Mouse (Mus musculus): ENCODE results near the gene Dlgap3. TPM values are rescaled to one million over a fixed set of nuclear protein-coding genes. Genes with fewer than 3 reads are reported as not detected.

Dlgap3 gene
- polyA plus RNA-seq, 1 experiment = 1.0 TPM

DNA sequence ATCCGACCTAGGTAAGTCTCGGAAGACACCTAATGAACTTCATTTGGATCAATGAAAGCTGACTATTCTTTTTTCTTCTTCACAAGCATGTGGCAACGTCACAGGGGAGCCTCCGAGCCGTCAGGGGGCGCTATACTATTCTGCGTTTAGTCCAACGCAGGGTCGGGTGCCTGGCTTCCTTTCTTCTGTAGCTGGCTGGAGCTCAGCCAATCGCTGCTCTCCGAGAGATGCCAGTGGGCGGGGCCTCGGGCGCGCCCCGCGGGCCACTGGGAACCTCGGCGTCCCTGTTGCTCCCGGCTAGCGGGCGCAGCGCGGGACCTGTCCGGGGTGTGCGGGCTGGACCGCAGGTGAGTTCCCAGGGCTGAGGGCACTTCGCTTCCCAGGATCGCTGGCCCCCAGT lies 74.5 kb downstream of the Dlgap3 start, which contains the start of gene Smim12:
Smim12 (plus strand) TSS at position 233 of the 400 bp plus-strand sequence.
- peak; percentile 95 for TF ChIP-seq CTCF (IDR thresholded peaks at IDR 0.05; ENCODE audit: control insufficient read depth, insufficient read depth, low read length)
- peak; percentile 66; the same call in 1 of the 2 replicates for TF ChIP-seq POLR2A (IDR thresholded peaks at IDR 0.05; ENCODE audit: borderline replicate concordance, control insufficient read depth, low read depth, low read length)
- Histone ChIP-seq H3K4me1 (ENCODE audit: control insufficient read depth, insufficient read depth, low read length) (no peaks in the 10 kb centered on the region; the same call in 1 of the 2 replicates), H3K27ac (ENCODE audit: control insufficient read depth, insufficient read depth, low read depth, low read length, poor library complexity) (peak within 1 kb of the TSS; percentile 65), H3K4me3 (replicated peaks; ENCODE audit: control insufficient read depth, low read depth, low read length) (peak within 1 kb of the TSS; percentile 99)
- WGBS = under 1% methylated on average over 29 of the region's 29 CpGs

DNA sequence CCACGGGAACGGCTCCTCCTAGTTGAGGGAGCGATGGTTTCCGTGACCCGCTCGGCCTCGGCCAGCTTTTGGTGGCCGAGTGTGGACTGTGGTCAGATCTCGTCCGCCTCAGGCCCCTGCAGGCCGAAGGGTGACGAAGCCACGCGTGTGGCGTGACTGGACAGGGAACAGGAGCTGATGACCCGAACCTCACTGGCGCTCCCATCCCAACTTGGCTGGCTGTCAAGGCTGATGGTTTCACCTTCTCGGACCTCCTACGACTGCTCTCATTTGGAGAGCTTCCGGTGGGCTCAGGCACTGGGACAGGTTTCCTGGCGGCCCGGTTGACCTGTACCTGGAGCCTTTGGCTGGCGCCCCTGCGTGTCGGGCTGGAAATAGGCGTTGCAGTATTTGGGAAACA lies 74.9 kb downstream of the Dlgap3 start:
- peak overlapping the region; percentile 65 for H3K27ac ChIP-seq (ENCODE audit: control insufficient read depth, insufficient read depth, low read depth, low read length, poor library complexity)
- whole genome bisulfite sequencing = under 1% methylated on average over 26 of the region's 26 CpGs
- no peak for TF ChIP-seq CTCF (IDR thresholded peaks at IDR 0.05; ENCODE audit: control insufficient read depth, insufficient read depth, low read length)
- TF ChIP-seq POLR2A (IDR thresholded peaks at IDR 0.05; ENCODE audit: borderline replicate concordance, control insufficient read depth, low read depth, low read length) = no peak
- H3K4me3 ChIP-seq (replicated peaks; ENCODE audit: control insufficient read depth, low read depth, low read length) = peak overlapping the region; percentile 99
- no peaks in the 10 kb centered on the region; the same call in 1 of the 2 replicates for H3K4me1 ChIP-seq (ENCODE audit: control insufficient read depth, insufficient read depth, low read length)

- 2% methylated on average over 5 of the region's 5 CpGs for WGBS
- no peak overlapping the region for H3K4me3 ChIP-seq (replicated peaks; ENCODE audit: control insufficient read depth, low read depth, low read length)
Measured at GRCm38 (mm10) chr4:127249701-127250349, 80.8 kb downstream of the Dlgap3 start.

GRCm38 (mm10) chr4:127251963-127252585 lies 83.1 kb downstream of the Dlgap3 start:
- WGBS = 35% methylated on average over 22 of the region's 22 CpGs
- Histone ChIP-seq H3K4me3 (replicated peaks; ENCODE audit: control insufficient read depth, low read depth, low read length) (no peak overlapping the region), H3K4me1 (ENCODE audit: control insufficient read depth, insufficient read depth, low read length) (no peaks in the 10 kb centered on the region), H3K27ac (ENCODE audit: control insufficient read depth, insufficient read depth, low read depth, low read length, poor library complexity) (no peak overlapping the region)
- TF ChIP-seq CTCF (IDR thresholded peaks at IDR 0.05; ENCODE audit: control insufficient read depth, insufficient read depth, low read length) = no peak
- TF ChIP-seq POLR2A (IDR thresholded peaks at IDR 0.05; ENCODE audit: borderline replicate concordance, control insufficient read depth, low read depth, low read length) = no peak

More at GRCm38 (mm10) chr4:127249701-127250349, 80.8 kb downstream of the Dlgap3 start:
- TF ChIP-seq POLR2A (IDR thresholded peaks at IDR 0.05; ENCODE audit: borderline replicate concordance, control insufficient read depth, low read depth, low read length) (no peak), CTCF (IDR thresholded peaks at IDR 0.05; ENCODE audit: control insufficient read depth, insufficient read depth, low read length) (peak; percentile 90)
- Histone ChIP-seq H3K4me1 (ENCODE audit: control insufficient read depth, insufficient read depth, low read length) (no peaks in the 10 kb centered on the region), H3K27ac (ENCODE audit: control insufficient read depth, insufficient read depth, low read depth, low read length, poor library complexity) (no peak overlapping the region)

DNA sequence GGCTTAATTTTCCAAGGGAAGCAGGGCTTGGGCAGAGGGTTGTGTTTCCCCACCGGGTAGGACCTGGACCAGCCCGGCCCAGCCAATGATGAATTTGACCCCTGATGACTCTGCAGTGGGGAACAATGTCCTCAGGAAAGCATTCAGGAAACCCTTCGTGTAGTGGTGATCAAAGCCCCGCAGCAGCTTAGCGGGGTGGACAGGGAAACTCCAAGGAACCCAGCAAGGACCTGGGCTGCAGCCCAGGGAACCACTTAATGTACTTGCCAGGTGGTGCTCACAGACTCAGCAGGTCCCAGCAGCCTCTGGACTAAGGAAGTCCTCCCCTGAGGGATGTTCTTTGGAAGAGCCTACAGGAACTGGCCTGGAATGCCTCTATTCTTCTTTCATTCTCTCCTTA lies 87.7 kb downstream of the Dlgap3 start:
- Histone ChIP-seq H3K4me3 (replicated peaks; ENCODE audit: control insufficient read depth, low read depth, low read length) (no peak overlapping the region), H3K4me1 (ENCODE audit: control insufficient read depth, insufficient read depth, low read length) (no peaks in the 10 kb centered on the region), H3K27ac (ENCODE audit: control insufficient read depth, insufficient read depth, low read depth, low read length, poor library complexity) (no peak overlapping the region)
- WGBS = 13% methylated on average over 5 of the region's 5 CpGs
- TF ChIP-seq POLR2A (IDR thresholded peaks at IDR 0.05; ENCODE audit: borderline replicate concordance, control insufficient read depth, low read depth, low read length) (no peak), CTCF (IDR thresholded peaks at IDR 0.05; ENCODE audit: control insufficient read depth, insufficient read depth, low read length) (no peak)

GRCm38 (mm10) chr4:127258186-127258897 lies 89.3 kb downstream of the Dlgap3 start:
- H3K27ac ChIP-seq (ENCODE audit: control insufficient read depth, insufficient read depth, low read depth, low read length, poor library complexity) = no peak overlapping the region
- 47% methylated on average over 12 of the region's 12 CpGs for WGBS
- no peak overlapping the region for H3K4me3 ChIP-seq (replicated peaks; ENCODE audit: control insufficient read depth, low read depth, low read length)
- no peaks in the 10 kb centered on the region for H3K4me1 ChIP-seq (ENCODE audit: control insufficient read depth, insufficient read depth, low read length)
- TF ChIP-seq POLR2A (IDR thresholded peaks at IDR 0.05; ENCODE audit: borderline replicate concordance, control insufficient read depth, low read depth, low read length) = no peak
- no peak for TF ChIP-seq CTCF (IDR thresholded peaks at IDR 0.05; ENCODE audit: control insufficient read depth, insufficient read depth, low read length)

- H3K4me3 ChIP-seq (replicated peaks; ENCODE audit: control insufficient read depth, low read depth, low read length) = no peak overlapping the region
- no peak overlapping the region for H3K27ac ChIP-seq (ENCODE audit: control insufficient read depth, insufficient read depth, low read depth, low read length, poor library complexity)
- no peak for TF ChIP-seq POLR2A (IDR thresholded peaks at IDR 0.05; ENCODE audit: borderline replicate concordance, control insufficient read depth, low read depth, low read length)
- TF ChIP-seq CTCF (IDR thresholded peaks at IDR 0.05; ENCODE audit: control insufficient read depth, insufficient read depth, low read length) = no peak
- 90% methylated on average over 14 of the region's 14 CpGs for WGBS
- H3K4me1 ChIP-seq (ENCODE audit: control insufficient read depth, insufficient read depth, low read length) = no peaks in the 10 kb centered on the region
Measured at GRCm38 (mm10) chr4:127261601-127262000, 92.6 kb downstream of the Dlgap3 start.

Measured in bone marrow, adult 2 months (tissue).